Mouse (Mus musculus): ENCODE measurements around the gene Kif27.

- TF ChIP-seq CTCF (IDR thresholded peaks at IDR 0.05; ENCODE audit: low read depth): no peak
- no peak for TF ChIP-seq EP300 (optimal IDR thresholded peaks at IDR 0.05)
Measured at GRCm38 (mm10) chr13:58385547-58385920, 26.6 kb upstream of the Kif27 start.
